Mouse (Mus musculus) activated CD4-positive, CD25-positive, alpha-beta regulatory T cell, adult 4 months (primary cell): ENCODE measurements around the gene Gm43552. TPM values are rescaled to one million over a fixed set of nuclear protein-coding genes. Genes with fewer than 3 reads are reported as not detected.
"Not testable (repeated sequence)": the region's sequence is repeated elsewhere in the genome, so short reads cannot be mapped to it uniquely, and the experiment has no call there.

ENCODE experiments used
- ATAC-seq: one replicate; pipeline ENCODE4 v1.8.0; 2017
- polyA plus RNA-seq, 2 experiments: library from polyadenylated mRNA; unstranded; fragments of 100-300 nt; shearing (Covaris generic); gene quantifications; one replicate each; pipeline ENCODE4 v1.2.1; 2017

The Gm43552 gene
- polyA plus RNA-seq, 2 experiments from 2014 or later = not detected

- peak; percentile 50 for ATAC-seq
These were observed 592 bp downstream of the Gm43552 start for GRCm38 (mm10) chr5:65491767-65492715.

DNA sequence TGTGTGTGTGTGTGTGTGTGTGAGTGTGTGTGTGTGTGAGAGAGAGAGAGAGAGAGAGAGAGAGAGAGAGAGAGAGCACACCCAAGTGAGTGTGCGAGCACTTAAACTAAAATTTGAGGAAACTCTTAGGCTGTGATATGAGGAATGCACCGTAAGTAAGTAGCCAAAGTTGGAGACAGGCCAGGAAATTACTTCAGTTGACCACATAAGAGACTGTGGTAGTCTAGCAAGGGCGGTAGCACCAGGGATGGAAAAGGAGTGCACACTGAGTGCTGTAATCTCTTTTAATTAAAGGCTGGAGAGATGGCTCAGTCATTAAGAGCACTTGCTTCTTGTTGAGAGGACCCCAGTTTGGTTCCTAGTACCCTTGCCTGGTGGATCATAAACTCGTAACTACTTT is 2.8 kb downstream of the Gm43552 start:
- ATAC-seq = no peak

DNA sequence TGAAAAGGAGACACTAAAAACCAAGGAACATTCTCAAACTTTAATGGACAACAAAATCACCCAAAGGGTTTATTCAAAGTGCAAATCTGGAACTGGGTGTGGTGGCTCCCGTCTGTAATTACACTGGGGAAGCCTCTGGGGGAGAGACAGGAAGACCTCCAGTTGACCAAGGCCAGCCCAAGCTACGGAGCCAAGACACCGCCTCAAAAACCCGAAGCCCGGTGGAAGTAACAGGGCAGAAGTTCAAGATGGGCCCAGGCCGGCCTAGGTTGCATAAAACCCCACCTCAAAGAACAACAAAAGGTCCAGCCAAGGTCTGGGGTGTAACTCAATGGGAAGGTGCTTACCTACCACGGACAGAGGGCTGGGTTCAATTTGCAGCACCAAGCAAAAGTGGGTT is 3.9 kb downstream of the Gm43552 start:
- no peak for ATAC-seq

- ATAC-seq = no peak
These were observed 5.3 kb downstream of the Gm43552 start for GRCm38 (mm10) chr5:65487381-65487780.

- no peak for ATAC-seq
These were observed 6.1 kb downstream of the Gm43552 start for GRCm38 (mm10) chr5:65486514-65486913.

GRCm38 (mm10) chr5:65482996-65483395 is 9.6 kb downstream of the Gm43552 start:
- no peak for ATAC-seq

GRCm38 (mm10) chr5:65480511-65480910 is 12.1 kb downstream of the Gm43552 start:
- no peak for ATAC-seq

- ATAC-seq = no peak
These were observed 12.8 kb downstream of the Gm43552 start for GRCm38 (mm10) chr5:65479681-65480445.

- ATAC-seq = no peak
These were observed 14.4 kb downstream of the Gm43552 start for GRCm38 (mm10) chr5:65478224-65478623.

GRCm38 (mm10) chr5:65476739-65477138 is 15.9 kb downstream of the Gm43552 start:
- ATAC-seq = not testable (repeated sequence)

- ATAC-seq = no peak
These were observed 16.8 kb downstream of the Gm43552 start for GRCm38 (mm10) chr5:65475806-65476205.

- no peak for ATAC-seq
These were observed 22.9 kb downstream of the Gm43552 start for GRCm38 (mm10) chr5:65469766-65470165.

DNA sequence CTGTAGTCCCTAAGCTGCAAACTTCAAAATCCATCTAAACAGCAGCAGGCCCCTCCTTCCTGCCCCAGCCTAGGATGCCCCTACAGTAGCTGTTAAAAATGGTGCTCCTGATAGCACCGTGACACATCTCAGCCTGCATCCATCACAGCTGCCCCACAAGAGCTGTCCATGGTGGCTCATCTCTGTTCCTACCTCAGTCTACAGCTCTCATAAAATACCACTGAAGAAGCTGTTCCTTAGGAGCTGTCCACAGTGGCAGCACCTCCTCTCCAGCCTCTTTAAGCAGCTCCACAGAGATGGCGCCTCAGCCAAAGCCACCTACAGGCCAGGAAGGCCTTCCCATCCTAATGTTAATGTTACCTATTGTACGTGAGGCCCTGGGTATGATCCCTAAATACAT is 25.7 kb downstream of the Gm43552 start:
- ATAC-seq = no peak

DNA sequence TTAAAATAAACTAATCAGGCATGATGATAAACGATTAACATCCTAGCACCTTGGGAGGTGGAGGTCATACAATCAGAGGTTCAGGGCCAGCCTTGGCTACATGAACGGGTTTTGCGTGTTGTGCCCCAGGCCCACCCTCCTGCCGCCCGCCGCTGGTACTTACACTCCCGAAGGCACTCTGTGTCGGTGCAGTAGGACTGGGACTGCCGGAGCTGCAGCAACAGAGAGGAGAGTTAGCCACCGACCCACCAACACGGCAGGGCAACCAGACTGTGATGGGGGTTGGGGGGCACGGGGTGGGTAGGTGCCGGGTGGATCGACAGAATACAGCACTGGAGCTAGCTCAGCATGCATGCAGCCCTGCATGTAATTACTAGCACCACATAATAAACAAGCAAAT is 32.3 kb downstream of the Gm43552 start:
- no peak for ATAC-seq

DNA sequence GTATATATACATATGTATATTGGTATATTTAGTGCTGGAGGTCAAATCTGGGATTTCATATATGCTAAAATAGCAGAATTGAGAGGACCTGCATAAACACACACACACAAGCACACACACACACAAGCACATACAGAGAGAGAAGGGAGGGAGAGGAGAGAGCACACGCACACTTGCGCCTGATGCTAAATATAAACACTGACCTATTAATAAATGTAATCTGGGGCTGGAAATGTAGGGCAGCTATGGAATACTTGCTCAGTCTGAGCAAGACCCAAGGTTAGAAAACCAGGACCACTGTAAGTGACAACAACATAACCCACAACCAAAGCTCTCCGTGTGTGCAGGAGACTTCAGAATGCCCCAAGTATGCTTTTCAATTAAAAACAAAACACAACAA is 33.2 kb downstream of the Gm43552 start:
- no peak for ATAC-seq

- no peak for ATAC-seq
These were observed 34.8 kb downstream of the Gm43552 start for GRCm38 (mm10) chr5:65457846-65458245.

- ATAC-seq = no peak
These were observed 35.4 kb downstream of the Gm43552 start for GRCm38 (mm10) chr5:65457086-65457827.

GRCm38 (mm10) chr5:65454771-65455170 is 37.9 kb downstream of the Gm43552 start:
- ATAC-seq = no peak

DNA sequence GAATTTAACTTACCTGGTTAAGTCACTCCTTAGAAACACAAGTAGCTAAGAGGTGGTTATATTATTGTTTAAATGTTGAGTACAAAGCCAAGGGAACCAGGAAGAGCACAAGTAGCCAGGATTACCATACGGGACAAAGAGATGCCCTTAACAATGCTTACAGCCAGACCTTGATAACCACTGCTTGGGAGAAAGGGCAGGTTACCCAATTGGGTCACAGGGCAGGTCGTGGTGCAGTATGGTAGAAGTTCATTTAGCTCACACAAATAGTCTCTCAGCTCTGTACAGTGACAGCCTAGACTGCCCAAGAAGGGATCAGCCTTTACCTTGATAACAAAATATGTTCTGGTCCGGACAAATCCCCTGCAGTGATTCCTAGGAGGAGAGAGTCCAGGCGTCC is 43.7 kb downstream of the Gm43552 start:
- no peak for ATAC-seq

DNA sequence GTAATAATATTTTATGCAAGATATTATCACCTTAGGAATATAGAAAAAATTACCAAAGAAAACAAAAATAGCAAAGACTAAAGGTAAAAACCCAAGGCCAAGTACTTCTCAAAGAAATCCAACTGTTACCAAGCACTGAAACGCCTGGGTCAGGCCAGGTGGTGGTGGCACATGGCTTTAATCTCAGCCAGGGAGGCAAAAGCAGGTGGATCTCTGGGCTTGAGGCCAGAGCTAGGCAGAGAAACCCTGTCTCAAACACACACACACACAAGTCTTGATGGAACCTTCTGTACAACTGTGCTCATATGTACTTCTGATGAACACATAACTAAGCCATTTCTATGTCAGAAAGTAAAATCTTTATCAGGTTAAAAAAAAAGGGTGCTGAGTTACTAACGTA is 44.8 kb downstream of the Gm43552 start:
- no peak for ATAC-seq

GRCm38 (mm10) chr5:65446756-65447155 is 45.9 kb downstream of the Gm43552 start:
- ATAC-seq = no peak

DNA sequence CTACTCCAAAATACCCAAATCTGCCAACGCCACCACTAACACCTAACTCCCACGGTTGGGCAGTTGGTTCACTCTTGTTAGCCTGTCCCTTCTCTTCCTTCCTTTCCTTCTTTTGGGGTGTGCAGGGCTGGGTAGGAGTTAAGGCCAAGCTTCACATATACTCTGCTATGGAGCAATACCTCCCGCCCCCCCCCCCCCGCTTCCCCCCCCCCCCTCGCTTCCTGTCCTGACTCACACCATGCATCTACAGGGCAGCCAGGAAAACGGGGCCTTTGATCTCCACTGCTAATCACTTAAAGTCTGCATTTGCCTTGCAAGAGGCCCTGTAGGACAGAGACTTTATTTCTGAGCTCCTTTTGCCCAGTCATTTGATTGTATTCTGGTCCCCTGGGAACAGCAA is 47.7 kb downstream of the Gm43552 start:
- ATAC-seq = no peak

GRCm38 (mm10) chr5:65438041-65438440 is 54.6 kb downstream of the Gm43552 start:
- no peak for ATAC-seq
